Mouse (Mus musculus) myocyte (in vitro differentiated cells): ENCODE measurements at regions not wholly inside any gene's neighbourhood (a gene's known extent, or its start where the extent isn't known, plus 50 kb on each side); places are given as distances from the start of the nearest gene placed in this dataset.

Source experiments
- H3K27me3 ChIP-seq: one replicate; pipeline ENCODE4 v1.6.1; 2011; ENCODE audit not compliant: control insufficient read depth, insufficient read depth, insufficient read length
- H3K36me3 ChIP-seq: one replicate; pipeline ENCODE4 v1.6.1; 2011; ENCODE audit not compliant: control insufficient read depth, insufficient read depth
- H3K4me2 ChIP-seq: one replicate; pipeline ENCODE4 v1.6.1; 2011; ENCODE audit warnings: low read depth, control low read depth
- H3K4me3 ChIP-seq: one replicate; pipeline ENCODE4 v1.5.1; 2011; ENCODE audit warnings: mild to moderate bottlenecking, control low read depth, moderate library complexity
- H3K79me2 ChIP-seq: one replicate; pipeline ENCODE4 v1.6.1; 2011; ENCODE audit not compliant: control insufficient read depth, insufficient read depth
- H3ac ChIP-seq: one replicate; pipeline ENCODE4 v1.6.1; 2011; ENCODE audit not compliant: control insufficient read depth, insufficient read length
- CEBPB ChIP-seq: IDR thresholded peaks from 2 replicates; pipeline ENCODE4 v1.6.1; 2011; ENCODE audit warnings: mild to moderate bottlenecking, moderate library complexity; ENCODE audit not compliant: poor library complexity, insufficient read depth, severe bottlenecking
- E2F4 ChIP-seq: IDR thresholded peaks from one replicate; pipeline ENCODE4 v1.6.1; 2011; ENCODE audit warnings: mild to moderate bottlenecking, control low read depth, moderate library complexity; ENCODE audit not compliant: insufficient read depth
- MAX ChIP-seq: IDR thresholded peaks from one replicate; pipeline ENCODE4 v1.6.1; 2011; ENCODE audit warnings: low read depth, mild to moderate bottlenecking, control low read depth
- MYOD1 ChIP-seq, 3 experiments: IDR thresholded peaks; one replicate each; pipeline ENCODE4 v1.6.1; 2011; ENCODE audit warnings: control low read depth in 2 of 3, low read depth in 2 of 3, mild to moderate bottlenecking in 2 of 3, moderate library complexity in 1 of 3; ENCODE audit not compliant: insufficient read length in 2 of 3, control insufficient read depth in 1 of 3
- MYOG ChIP-seq, 3 experiments: IDR thresholded peaks; one replicate each; pipeline ENCODE4 v1.6.1; 2011; ENCODE audit warnings: control low read depth in 2 of 3, low read depth in 2 of 3, mild to moderate bottlenecking in 2 of 3; ENCODE audit not compliant: insufficient read length in 2 of 3, control insufficient read depth in 1 of 3, insufficient read depth in 1 of 3
- POLR2A ChIP-seq: IDR thresholded peaks from one replicate; pipeline ENCODE4 v1.6.1; 2011; ENCODE audit warnings: low read depth, mild to moderate bottlenecking, control low read depth, moderate library complexity; ENCODE audit not compliant: insufficient read length
- POLR2AphosphoS2 ChIP-seq: IDR thresholded peaks from one replicate; pipeline ENCODE4 v1.6.1; 2011; ENCODE audit warnings: low read depth, control low read depth; ENCODE audit not compliant: insufficient read length
- REST ChIP-seq: IDR thresholded peaks from one replicate; pipeline ENCODE4 v1.6.1; 2011; ENCODE audit warnings: mild to moderate bottlenecking, control low read depth, moderate library complexity; ENCODE audit not compliant: insufficient read depth, insufficient read length
- SRF ChIP-seq: IDR thresholded peaks from one replicate; pipeline ENCODE4 v1.6.1; 2011; ENCODE audit warnings: low read depth; ENCODE audit not compliant: control insufficient read depth, insufficient read length
- TCF12 ChIP-seq: IDR thresholded peaks from one replicate; pipeline ENCODE4 v1.6.1; 2011; ENCODE audit warnings: mild to moderate bottlenecking, control low read depth; ENCODE audit not compliant: poor library complexity, insufficient read depth, severe bottlenecking
- TCF3 ChIP-seq: IDR thresholded peaks from one replicate; pipeline ENCODE4 v1.6.1; 2011; ENCODE audit warnings: low read depth, control low read depth; ENCODE audit not compliant: insufficient read length
- USF1 ChIP-seq: IDR thresholded peaks from one replicate; pipeline ENCODE4 v1.6.1; 2011; ENCODE audit warnings: low read depth, mild to moderate bottlenecking, control low read depth, moderate library complexity

DNA sequence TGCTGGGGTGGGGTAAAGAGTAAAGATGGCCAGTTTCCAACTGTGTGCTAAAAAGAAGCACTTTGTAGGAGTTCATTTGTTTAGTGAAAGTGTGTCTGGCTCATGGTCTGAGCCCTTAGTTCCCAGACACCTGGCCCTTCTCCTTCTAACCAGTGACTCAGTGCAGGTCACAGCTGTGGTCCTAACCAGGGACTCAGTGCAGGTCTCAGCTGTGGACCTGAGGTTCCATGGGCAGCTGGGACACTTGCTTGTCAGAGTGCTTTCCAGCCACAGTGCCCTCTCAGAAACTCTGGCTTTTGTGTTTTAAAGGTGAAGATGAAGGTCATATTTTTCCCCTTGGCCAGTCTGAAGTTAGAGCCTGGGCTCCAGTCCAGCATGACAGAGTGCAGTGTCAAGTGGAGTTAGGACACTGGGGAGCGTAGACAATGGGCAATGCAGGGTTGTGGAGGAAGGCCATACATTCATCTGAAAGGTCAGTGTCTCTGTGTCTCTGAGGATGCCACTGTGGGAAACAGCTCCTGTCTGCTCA lies 162.5 kb downstream of the Dll1 start:
- no peak for TF ChIP-seq CEBPB
- TF ChIP-seq REST: no peak
- TF ChIP-seq MYOD1 (IDR thresholded peaks at IDR 0.05; ENCODE audit: control insufficient read depth in 1 of 3, insufficient read length in 2 of 3, low read depth in 2 of 3): peak; percentile 42 to 93 (median 93)
- peak; percentile 92 for TF ChIP-seq TCF3
- no peak for TF ChIP-seq E2F4
- peak; percentile 93 to 98 (median 96) for TF ChIP-seq MYOG (IDR thresholded peaks at IDR 0.05; ENCODE audit: control insufficient read depth in 1 of 3, insufficient read depth in 1 of 3, insufficient read length in 2 of 3, low read depth in 2 of 3)
- TF ChIP-seq TCF12: peak; percentile 87
- Histone ChIP-seq H3K27me3 (no peaks in the 10 kb centered on the region), H3K4me3 (no peak overlapping the region), H3K79me2 (no peaks in the 10 kb centered on the region), H3K4me2 (no peak overlapping the region), H3K36me3 (no peaks in the 10 kb centered on the region), H3ac (no peak overlapping the region)

DNA sequence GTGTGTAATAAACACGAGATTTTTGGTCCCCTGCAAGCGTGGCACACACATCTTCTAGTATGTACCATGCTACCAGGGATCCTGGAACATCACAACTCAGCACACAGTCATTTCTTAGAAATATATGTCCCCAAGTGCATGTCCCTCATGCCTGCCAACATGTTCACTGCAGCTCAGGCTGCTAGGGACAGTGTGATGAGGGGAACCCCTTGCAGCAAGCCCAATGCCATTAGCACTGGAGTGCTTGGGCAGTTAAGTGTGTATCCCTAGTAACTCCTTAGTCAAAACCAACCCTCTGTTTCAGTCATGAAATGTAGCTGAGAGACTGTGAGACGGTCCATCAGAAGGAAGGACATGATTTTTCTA lies 167.5 kb upstream of the Gm3448 start:
- no peaks in the 10 kb centered on the region for H3K79me2 ChIP-seq
- H3K36me3 ChIP-seq: no peaks in the 10 kb centered on the region
- TF ChIP-seq CEBPB (no peak), USF1 (no peak), MAX (no peak), MYOG (IDR thresholded peaks at IDR 0.05; ENCODE audit: control insufficient read depth in 1 of 3, insufficient read depth in 1 of 3, insufficient read length in 2 of 3, low read depth in 2 of 3) (no peak), TCF3 (no peak), REST (no peak), E2F4 (no peak), POLR2AphosphoS2 (no peak)
- no peak overlapping the region for H3K4me2 ChIP-seq
- no peaks in the 10 kb centered on the region for H3K27me3 ChIP-seq
- no peak overlapping the region for H3ac ChIP-seq
- no peak overlapping the region for H3K4me3 ChIP-seq

GRCm38 (mm10) chr17:15208030-15208807 lies 166.9 kb upstream of the Gm3448 start:
- TF ChIP-seq CEBPB (no peak), MAX (no peak), POLR2A (no peak), MYOG (IDR thresholded peaks at IDR 0.05; ENCODE audit: control insufficient read depth in 1 of 3, insufficient read depth in 1 of 3, insufficient read length in 2 of 3, low read depth in 2 of 3) (no peak), SRF (no peak), TCF12 (no peak), MYOD1 (IDR thresholded peaks at IDR 0.05; ENCODE audit: control insufficient read depth in 1 of 3, insufficient read length in 2 of 3, low read depth in 2 of 3) (no peak), USF1 (no peak), POLR2AphosphoS2 (no peak), REST (no peak), E2F4 (no peak), TCF3 (no peak)
- Histone ChIP-seq H3K27me3 (no peaks in the 10 kb centered on the region), H3K79me2 (no peaks in the 10 kb centered on the region), H3K4me2 (no peak overlapping the region), H3K36me3 (no peaks in the 10 kb centered on the region), H3ac (no peak overlapping the region), H3K4me3 (no peak overlapping the region)

DNA sequence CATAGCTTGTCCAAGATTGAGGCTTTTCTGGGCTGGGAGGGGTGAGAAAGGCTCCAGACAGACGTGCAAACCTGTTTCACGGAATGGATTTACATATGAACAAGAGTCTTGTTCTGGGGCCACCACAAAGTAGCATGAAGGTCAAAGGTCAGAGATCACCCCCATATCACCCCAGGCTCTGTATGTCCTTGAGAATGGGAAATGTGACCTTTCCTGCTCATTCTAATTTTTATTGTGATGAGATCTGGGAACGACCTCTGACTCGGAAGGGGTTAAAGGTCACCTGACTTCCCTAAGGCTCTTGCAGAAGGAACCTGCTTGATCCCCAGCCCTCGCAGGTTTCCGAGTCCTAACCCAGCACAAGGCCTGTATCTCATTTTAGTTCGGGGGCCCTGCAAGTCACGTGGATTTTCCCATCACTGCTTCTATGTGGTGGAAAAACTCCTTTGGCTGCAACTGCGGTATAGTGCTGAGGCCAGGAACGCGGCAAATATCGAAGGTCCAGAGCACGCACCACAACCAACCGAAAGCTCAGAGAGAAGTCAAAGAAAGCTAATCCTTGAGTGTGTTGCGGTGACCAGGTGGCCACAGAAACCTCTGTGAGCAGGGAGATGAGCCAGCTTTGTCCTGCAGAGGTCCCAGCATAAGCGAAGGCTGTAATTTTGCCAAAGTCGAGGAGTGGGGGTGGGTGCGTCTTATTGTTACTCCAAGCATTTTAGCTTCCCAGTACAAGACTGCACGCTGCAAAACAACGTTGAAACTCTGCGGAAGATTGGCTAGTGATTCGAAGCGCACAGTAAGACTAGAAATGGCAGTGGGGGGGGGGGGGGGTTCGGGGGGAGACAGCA lies 166.1 kb upstream of the Gm3448 start:
- no peaks in the 10 kb centered on the region for H3K79me2 ChIP-seq
- no peak overlapping the region for H3K4me3 ChIP-seq
- H3K36me3 ChIP-seq: no peaks in the 10 kb centered on the region
- TF ChIP-seq TCF3: no peak
- TF ChIP-seq USF1: no peak
- TF ChIP-seq SRF: no peak
- H3K4me2 ChIP-seq: no peak overlapping the region
- no peak overlapping the region for H3ac ChIP-seq
- H3K27me3 ChIP-seq: no peaks in the 10 kb centered on the region

DNA sequence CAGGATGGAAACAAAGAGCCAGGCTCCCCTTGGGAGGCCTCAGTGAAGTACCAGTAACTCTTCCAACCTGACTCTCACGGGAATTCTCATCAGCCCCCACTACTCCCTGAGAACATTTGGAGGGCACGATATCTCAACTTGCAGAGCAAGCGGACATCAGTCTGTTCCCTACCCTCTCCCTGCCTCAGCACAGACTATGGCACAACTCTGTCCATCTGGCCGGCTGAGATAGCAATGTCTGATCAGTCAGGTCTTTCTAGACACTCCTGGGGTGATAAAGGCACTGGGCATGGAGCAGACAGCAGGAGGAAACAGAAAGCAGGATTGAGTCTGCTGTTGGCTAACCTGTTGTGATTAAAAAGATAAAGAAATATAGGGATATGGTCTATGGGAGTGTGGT lies 164.5 kb upstream of the Gm3448 start:
- no peak for TF ChIP-seq CEBPB
- TF ChIP-seq MYOG (IDR thresholded peaks at IDR 0.05; ENCODE audit: control insufficient read depth in 1 of 3, insufficient read depth in 1 of 3, insufficient read length in 2 of 3, low read depth in 2 of 3): no peak
- no peak for TF ChIP-seq USF1
- no peak for TF ChIP-seq POLR2A
- TF ChIP-seq MAX: no peak
- no peak for TF ChIP-seq TCF12
- TF ChIP-seq E2F4: no peak
- no peak for TF ChIP-seq POLR2AphosphoS2
- TF ChIP-seq TCF3: no peak
- TF ChIP-seq REST: no peak
- Histone ChIP-seq H3ac (no peak overlapping the region), H3K36me3 (no peaks in the 10 kb centered on the region), H3K79me2 (no peaks in the 10 kb centered on the region), H3K4me2 (no peak overlapping the region), H3K4me3 (no peak overlapping the region), H3K27me3 (no peaks in the 10 kb centered on the region)
